Mouse (Mus musculus) small intestine, adult 2 months (tissue): ENCODE measurements around the gene Lipi. TPM values are rescaled to one million over a fixed set of nuclear protein-coding genes. Genes with fewer than 3 reads are reported as not detected.

Experiments used
- H3K27ac ChIP-seq: fragments of 200-500 bp; 2 replicates; pipeline ENCODE4 v1.5.1; 2012; ENCODE audit warnings: low read depth, low read length, control low read depth, inconsistent platforms; ENCODE audit not compliant: insufficient read depth
- H3K27me3 ChIP-seq: fragments of 200-500 bp; 2 replicates; pipeline ENCODE4 v1.6.1; 2012; ENCODE audit warnings: mild to moderate bottlenecking, moderate library complexity, low read length, inconsistent platforms; ENCODE audit not compliant: control insufficient read depth, insufficient read depth
- H3K36me3 ChIP-seq: fragments of 200-500 bp; 2 replicates; pipeline ENCODE4 v1.6.1; 2012; ENCODE audit warnings: mild to moderate bottlenecking, low read length, control low read depth, inconsistent platforms; ENCODE audit not compliant: control insufficient read depth, insufficient read depth
- H3K4me1 ChIP-seq: fragments of 200-500 bp; 2 replicates; pipeline ENCODE4 v1.6.1; 2012; ENCODE audit warnings: low read length, inconsistent platforms, mixed read lengths; ENCODE audit not compliant: control insufficient read depth, insufficient read depth, insufficient read length
- H3K4me3 ChIP-seq: fragments of 200-500 bp; 2 replicates; pipeline ENCODE4 v1.5.1; 2012; ENCODE audit warnings: low read depth, mild to moderate bottlenecking, control low read depth, inconsistent platforms, low read length, moderate library complexity
- CTCF ChIP-seq: fragments of 200-500 bp; IDR thresholded peaks from 2 replicates; pipeline ENCODE4 v1.5.1; 2012; ENCODE audit warnings: low read depth, mild to moderate bottlenecking, control low read depth, inconsistent platforms, low read length, moderate library complexity, mixed read lengths; ENCODE audit not compliant: insufficient replicate concordance, insufficient read length; ENCODE audit errors: extremely low read depth
- POLR2A ChIP-seq: fragments of 200-500 bp; IDR thresholded peaks from 2 replicates; pipeline ENCODE4 v1.6.1; 2012; ENCODE audit warnings: low read depth, mild to moderate bottlenecking, control low read depth, inconsistent platforms, low read length, moderate library complexity
- WGBS: fragments of 180-500 bp; shearing (Covaris S2); methylation state at CpG from one replicate; pipeline ENCODE4 v1.1.7; 2018; 5-methylcytosine and 5-hydroxymethylcytosine counted together
- polyA plus RNA-seq: library from polyadenylated mRNA; depleted of rRNA; stranded (reverse); fragments of >200 nt; gene quantifications from 2 replicates; pipeline ENCODE4 v1.2.3, GENCODE M21; 2012; rRNA removed

Lipi gene
- polyA plus RNA-seq, 1 experiment = not detected

GRCm38 (mm10) chr16:75496568-75496967 lies 89.3 kb downstream of the Lipi start:
- Histone ChIP-seq H3K27me3 (no peaks in the 10 kb centered on the region), H3K36me3 (no peaks in the 10 kb centered on the region), H3K4me1 (no peaks in the 10 kb centered on the region), H3K4me3 (no peak overlapping the region), H3K27ac (no peak overlapping the region)
- no peak for TF ChIP-seq CTCF
- no peak for TF ChIP-seq POLR2A
- WGBS = 87% methylated on average over 4 of the region's 4 CpGs

Other genes with a start within 250 kb of the Lipi start
- gene Rbm11, start 6.8 kb upstream of the Lipi start, polyA plus RNA-seq = not detected in 2 replicates
- 1.2 and 1.3 TPM in 2 replicates for gene Hspa13, start 181.0 kb upstream of the Lipi start, polyA plus RNA-seq